Mouse (Mus musculus): Measurements from ENCODE around the gene Gdpd3. TPM values are rescaled to one million over a fixed set of nuclear protein-coding genes. Genes with fewer than 3 reads are reported as not detected.
A peak's percentile ranks its signal among the peaks of the same experiment; 100 is the strongest.
"Not testable (repeated sequence)": the region's sequence is repeated elsewhere in the genome, so short reads cannot be mapped to it uniquely, and the experiment has no call there.

The Gdpd3 gene
- polyA plus RNA-seq, 1 experiment from 2014 or later: 1.9 TPM

GRCm38 (mm10) chr7:126777476-126777875 lies 11.3 kb downstream of the Gdpd3 start:
- peaks cover 24% of the 10 kb centered on the region for H3K4me1 ChIP-seq (replicated peaks; ENCODE audit: control insufficient read depth, insufficient read depth, low read length)

GRCm38 (mm10) chr7:126778147-126778546 lies 12.0 kb downstream of the Gdpd3 start:
- no peak for DNase-seq (ENCODE audit: low spot score)
- H3K9ac ChIP-seq (ENCODE audit: low read length): no peak overlapping the region
- H3K4me2 ChIP-seq (ENCODE audit: low read depth, low read length, severe bottlenecking): no peak overlapping the region
- H3K27me3 ChIP-seq (ENCODE audit: control insufficient read depth, insufficient read depth, low read length): no peaks in the 10 kb centered on the region
- peaks cover 24% of the 10 kb centered on the region for H3K4me1 ChIP-seq (replicated peaks; ENCODE audit: control insufficient read depth, insufficient read depth, low read length)
- no peak overlapping the region for H3K4me3 ChIP-seq (ENCODE audit: low read depth, low read length)
- ATAC-seq (replicated peaks; ENCODE audit: low FRiP score): no peak
- no peaks in the 10 kb centered on the region; the same call in 1 of the 2 replicates for H3K36me3 ChIP-seq (ENCODE audit: control insufficient read depth, insufficient read depth, low read length)
- H3K27ac ChIP-seq (ENCODE audit: low read depth, low read length): no peak overlapping the region
- 98% methylated on average over 3 of the region's 3 CpGs for WGBS
- no peaks in the 10 kb centered on the region for H3K9me3 ChIP-seq (ENCODE audit: control insufficient read depth, low read length)

More at GRCm38 (mm10) chr7:126777476-126777875, 11.3 kb downstream of the Gdpd3 start:
- H3K27me3 ChIP-seq (ENCODE audit: control insufficient read depth, insufficient read depth, low read length): no peaks in the 10 kb centered on the region
- no peaks in the 10 kb centered on the region for H3K36me3 ChIP-seq (ENCODE audit: control insufficient read depth, insufficient read depth, low read length)
- H3K27ac ChIP-seq (ENCODE audit: low read depth, low read length): no peak overlapping the region
- WGBS: 56% methylated on average over 10 of the region's 10 CpGs
- no peaks in the 10 kb centered on the region for H3K9me3 ChIP-seq (ENCODE audit: control insufficient read depth, low read length)
- DNase-seq (ENCODE audit: low spot score): no peak
- H3K4me2 ChIP-seq (ENCODE audit: low read depth, low read length, severe bottlenecking): peak overlapping the region; percentile 97
- peak overlapping the region; percentile 67 for H3K4me3 ChIP-seq (ENCODE audit: low read depth, low read length)
- H3K9ac ChIP-seq (ENCODE audit: low read length): peak overlapping the region; percentile 80
- ATAC-seq (replicated peaks; ENCODE audit: low FRiP score): no peak

GRCm38 (mm10) chr7:126779101-126779500 lies 13.0 kb downstream of the Gdpd3 start:
- not testable (repeated sequence) for ATAC-seq (replicated peaks; ENCODE audit: low FRiP score); H3K27ac ChIP-seq (ENCODE audit: low read depth, low read length); H3K36me3 ChIP-seq (ENCODE audit: control insufficient read depth, insufficient read depth, low read length); H3K27me3 ChIP-seq (ENCODE audit: control insufficient read depth, insufficient read depth, low read length); DNase-seq (ENCODE audit: low spot score); H3K9me3 ChIP-seq (ENCODE audit: control insufficient read depth, low read length); H3K9ac ChIP-seq (ENCODE audit: low read length); H3K4me2 ChIP-seq (ENCODE audit: low read depth, low read length, severe bottlenecking); H3K4me3 ChIP-seq (ENCODE audit: low read depth, low read length)
- H3K4me1 ChIP-seq (replicated peaks; ENCODE audit: control insufficient read depth, insufficient read depth, low read length): peaks cover 24% of the 10 kb centered on the region
- 89% methylated on average over 7 of the region's 7 CpGs for WGBS

- WGBS: under 1% methylated on average over 21 of the region's 21 CpGs
- H3K4me1 ChIP-seq (replicated peaks; ENCODE audit: control insufficient read depth, insufficient read depth, low read length): peaks cover 24% of the 10 kb centered on the region
- H3K36me3 ChIP-seq (ENCODE audit: control insufficient read depth, insufficient read depth, low read length): peaks cover 2% of the 10 kb centered on the region
- H3K9ac ChIP-seq (ENCODE audit: low read length): peak overlapping the region; percentile 57
- no peaks in the 10 kb centered on the region for H3K9me3 ChIP-seq (ENCODE audit: control insufficient read depth, low read length)
- H3K4me2 ChIP-seq (ENCODE audit: low read depth, low read length, severe bottlenecking): peak overlapping the region; percentile 83
- peak; percentile 96 for DNase-seq (ENCODE audit: low spot score)
- peak overlapping the region; percentile 36 for H3K4me3 ChIP-seq (ENCODE audit: low read depth, low read length)
- no peaks in the 10 kb centered on the region for H3K27me3 ChIP-seq (ENCODE audit: control insufficient read depth, insufficient read depth, low read length)
- peak overlapping the region; percentile 69 for H3K27ac ChIP-seq (ENCODE audit: low read depth, low read length)
- ATAC-seq (replicated peaks; ENCODE audit: low FRiP score): peak; percentile 68
Measured at GRCm38 (mm10) chr7:126779983-126780970, 14.1 kb downstream of the Gdpd3 start.

- DNase-seq (ENCODE audit: low spot score) (no peak), ATAC-seq (replicated peaks; ENCODE audit: low FRiP score) (peak; percentile 14)
- 6% methylated on average over 22 of the region's 22 CpGs for WGBS
- Histone ChIP-seq H3K36me3 (ENCODE audit: control insufficient read depth, insufficient read depth, low read length) (peaks cover 6% of the 10 kb centered on the region), H3K27ac (ENCODE audit: low read depth, low read length) (peak within 1 kb of the TSS; percentile 69), H3K9me3 (ENCODE audit: control insufficient read depth, low read length) (no peaks in the 10 kb centered on the region), H3K27me3 (ENCODE audit: control insufficient read depth, insufficient read depth, low read length) (no peaks in the 10 kb centered on the region), H3K9ac (ENCODE audit: low read length) (peak within 1 kb of the TSS; percentile 57), H3K4me2 (ENCODE audit: low read depth, low read length, severe bottlenecking) (peak within 1 kb of the TSS; percentile 83), H3K4me1 (replicated peaks; ENCODE audit: control insufficient read depth, insufficient read depth, low read length) (peaks cover 22% of the 10 kb centered on the region), H3K4me3 (ENCODE audit: low read depth, low read length) (peak within 1 kb of the TSS; percentile 36)
Measured at GRCm38 (mm10) chr7:126780971-126781635, 15.0 kb downstream of the Gdpd3 start, which contains the start of gene Tbx6. TSS of gene Tbx6 (plus strand) at chr7:126781483.

GRCm38 (mm10) chr7:126781661-126782370 lies 15.7 kb downstream of the Gdpd3 start:
- Histone ChIP-seq H3K9me3 (ENCODE audit: control insufficient read depth, low read length) (no peaks in the 10 kb centered on the region), H3K4me2 (ENCODE audit: low read depth, low read length, severe bottlenecking) (peak overlapping the region; percentile 83; the same call in 1 of the 2 replicates), H3K27ac (ENCODE audit: low read depth, low read length) (peak overlapping the region; percentile 32; the same call in 1 of the 2 replicates), H3K9ac (ENCODE audit: low read length) (peak overlapping the region; percentile 57), H3K36me3 (ENCODE audit: control insufficient read depth, insufficient read depth, low read length) (peaks cover 11% of the 10 kb centered on the region), H3K4me3 (ENCODE audit: low read depth, low read length) (no peak overlapping the region; the same call in 1 of the 2 replicates), H3K4me1 (replicated peaks; ENCODE audit: control insufficient read depth, insufficient read depth, low read length) (peaks cover 18% of the 10 kb centered on the region), H3K27me3 (ENCODE audit: control insufficient read depth, insufficient read depth, low read length) (no peaks in the 10 kb centered on the region)
- ATAC-seq (replicated peaks; ENCODE audit: low FRiP score): no peak
- WGBS: 42% methylated on average over 11 of the region's 11 CpGs
- DNase-seq (ENCODE audit: low spot score): no peak

- Histone ChIP-seq H3K4me2 (ENCODE audit: low read depth, low read length, severe bottlenecking) (no peak overlapping the region), H3K4me1 (replicated peaks; ENCODE audit: control insufficient read depth, insufficient read depth, low read length) (peaks cover 11% of the 10 kb centered on the region), H3K27me3 (ENCODE audit: control insufficient read depth, insufficient read depth, low read length) (no peaks in the 10 kb centered on the region), H3K9me3 (ENCODE audit: control insufficient read depth, low read length) (no peaks in the 10 kb centered on the region), H3K27ac (ENCODE audit: low read depth, low read length) (no peak overlapping the region), H3K36me3 (ENCODE audit: control insufficient read depth, insufficient read depth, low read length) (peaks cover 18% of the 10 kb centered on the region), H3K4me3 (ENCODE audit: low read depth, low read length) (no peak overlapping the region), H3K9ac (ENCODE audit: low read length) (no peak overlapping the region)
- ATAC-seq (replicated peaks; ENCODE audit: low FRiP score) (no peak), DNase-seq (ENCODE audit: low spot score) (no peak)
- WGBS: 85% methylated on average over 13 of the region's 13 CpGs
Measured at GRCm38 (mm10) chr7:126782693-126783092, 16.6 kb downstream of the Gdpd3 start.

- H3K4me3 ChIP-seq (ENCODE audit: low read depth, low read length): no peak overlapping the region
- WGBS: 92% methylated on average over 7 of the region's 7 CpGs
- ATAC-seq (replicated peaks; ENCODE audit: low FRiP score) (no peak), DNase-seq (ENCODE audit: low spot score) (no peak)
- H3K4me1 ChIP-seq (replicated peaks; ENCODE audit: control insufficient read depth, insufficient read depth, low read length): peaks cover 10% of the 10 kb centered on the region
- no peak overlapping the region for H3K4me2 ChIP-seq (ENCODE audit: low read depth, low read length, severe bottlenecking)
- peaks cover 28% of the 10 kb centered on the region for H3K36me3 ChIP-seq (ENCODE audit: control insufficient read depth, insufficient read depth, low read length)
- H3K9me3 ChIP-seq (ENCODE audit: control insufficient read depth, low read length): no peaks in the 10 kb centered on the region
- H3K27me3 ChIP-seq (ENCODE audit: control insufficient read depth, insufficient read depth, low read length): no peaks in the 10 kb centered on the region
- H3K27ac ChIP-seq (ENCODE audit: low read depth, low read length): no peak overlapping the region
- H3K9ac ChIP-seq (ENCODE audit: low read length): no peak overlapping the region
Measured at GRCm38 (mm10) chr7:126784469-126784868, 18.3 kb downstream of the Gdpd3 start.

Measured in forebrain, embryonic 11.5 days (tissue).